Mouse (Mus musculus) adrenal gland, postnatal 10 days (tissue): ENCODE data around the gene Sdcbp2. TPM values are rescaled to one million over a fixed set of nuclear protein-coding genes. Genes with fewer than 3 reads are reported as not detected.
"Not testable (repeated sequence)": the region's sequence is repeated elsewhere in the genome, so short reads cannot be mapped to it uniquely, and the experiment has no call there.

Experiments used
- DNase-seq: peaks from one replicate; pipeline ENCODE4 v3.0.0; 2021; ENCODE audit warnings: mixed read lengths
- total RNA-seq, 2 experiments: library from RNA; stranded (reverse); gene quantifications; 2 replicates each; pipeline ENCODE4 v1.2.3; 2021

Sdcbp2 gene
- total RNA-seq, 2 experiments from 2014 or later = 2.2 to 2.3 TPM

GRCm38 (mm10) chr2:151569452-151569851 lies 3.0 kb upstream of the Sdcbp2 start:
- peak; percentile 47 for DNase-seq

- no peak for DNase-seq
Observed at GRCm38 (mm10) chr2:151573667-151574066, 1.2 kb downstream of the Sdcbp2 start.

GRCm38 (mm10) chr2:151574607-151575006 lies 2.2 kb downstream of the Sdcbp2 start:
- no peak for DNase-seq

GRCm38 (mm10) chr2:151575119-151575698 lies 2.8 kb downstream of the Sdcbp2 start:
- peak; percentile 50 for DNase-seq

- peak; percentile 93 for DNase-seq
Observed at GRCm38 (mm10) chr2:151575699-151576389, 3.4 kb downstream of the Sdcbp2 start.

GRCm38 (mm10) chr2:151579183-151579582 lies 6.8 kb downstream of the Sdcbp2 start:
- no peak for DNase-seq

- no peak for DNase-seq
Observed at GRCm38 (mm10) chr2:151580945-151581344, 8.5 kb downstream of the Sdcbp2 start.

GRCm38 (mm10) chr2:151585934-151586333 lies 13.5 kb downstream of the Sdcbp2 start:
- DNase-seq = no peak

GRCm38 (mm10) chr2:151586807-151587206 lies 14.4 kb downstream of the Sdcbp2 start:
- no peak for DNase-seq

- DNase-seq = no peak
Observed at GRCm38 (mm10) chr2:151587306-151587705, 14.9 kb downstream of the Sdcbp2 start.

GRCm38 (mm10) chr2:151598068-151598467 lies 25.6 kb downstream of the Sdcbp2 start:
- no peak for DNase-seq

- DNase-seq = no peak
Observed at GRCm38 (mm10) chr2:151602106-151602505, 29.7 kb downstream of the Sdcbp2 start.

- DNase-seq = peak; percentile 35
Observed at GRCm38 (mm10) chr2:151603630-151604029, 31.2 kb downstream of the Sdcbp2 start.

GRCm38 (mm10) chr2:151605437-151605987 lies 33.1 kb downstream of the Sdcbp2 start:
- DNase-seq = peak; percentile 24

- no peak for DNase-seq
Observed at GRCm38 (mm10) chr2:151608435-151608834, 36.0 kb downstream of the Sdcbp2 start.

GRCm38 (mm10) chr2:151609974-151610373 lies 37.6 kb downstream of the Sdcbp2 start:
- peak; percentile 58 for DNase-seq

- DNase-seq = not testable (repeated sequence)
Observed at GRCm38 (mm10) chr2:151615779-151616178, 43.4 kb downstream of the Sdcbp2 start.

GRCm38 (mm10) chr2:151616551-151617329 lies 44.3 kb downstream of the Sdcbp2 start:
- DNase-seq = peak; percentile 26

- no peak for DNase-seq
Observed at GRCm38 (mm10) chr2:151623776-151624175, 51.4 kb downstream of the Sdcbp2 start.

GRCm38 (mm10) chr2:151626296-151626695 lies 53.9 kb downstream of the Sdcbp2 start:
- no peak for DNase-seq

GRCm38 (mm10) chr2:151628011-151628410 lies 55.6 kb downstream of the Sdcbp2 start:
- DNase-seq = no peak

GRCm38 (mm10) chr2:151629310-151629709 lies 56.9 kb downstream of the Sdcbp2 start:
- DNase-seq = no peak
